28 mouse cellular contexts compared by ENCODE assay signal in the genomic region with DNA sequence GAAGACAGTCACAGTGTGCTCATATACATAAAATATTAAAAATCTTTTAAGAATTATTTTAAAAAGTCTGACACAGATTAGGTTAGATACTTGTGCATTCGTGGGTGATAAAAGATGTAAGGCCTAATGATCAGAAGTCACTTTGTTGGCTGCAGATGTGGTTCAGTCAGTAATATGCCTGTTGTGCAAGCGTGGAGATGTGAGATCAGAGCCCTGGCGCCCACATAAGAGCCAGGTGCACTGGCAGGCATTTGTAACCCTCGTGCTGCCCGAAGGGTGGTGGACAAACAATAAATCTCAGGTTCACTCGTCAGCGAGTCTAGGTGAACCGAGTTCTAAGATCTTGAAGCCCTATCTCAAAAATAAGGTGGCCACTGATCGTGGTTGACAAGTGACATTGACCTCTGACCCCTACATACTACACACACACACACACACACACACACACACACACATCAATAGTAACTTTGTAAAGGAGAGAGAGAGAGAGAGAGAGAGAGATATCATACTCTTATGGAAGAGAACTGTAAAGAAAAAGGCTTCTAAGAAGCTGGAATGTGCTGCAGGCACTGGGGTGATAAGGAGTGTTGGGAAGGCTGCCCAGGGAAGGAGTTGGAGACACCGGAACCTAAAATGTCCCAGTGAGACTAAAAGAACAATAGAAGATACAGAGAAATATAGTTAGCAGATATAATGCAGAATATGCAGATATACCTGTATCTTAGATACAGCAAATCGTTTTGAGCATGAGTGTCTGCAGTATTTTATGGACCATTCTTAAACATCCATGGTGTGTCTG. TPM values are rescaled to one million over a fixed set of nuclear protein-coding genes. Genes with fewer than 3 reads are reported as not detected.
DNase-seq lines count a peak whose midpoint lies in the region; ATAC-seq and TF ChIP-seq lines count a peak whose summit lies in the region.
"Had no signal": no experiment of that assay in that cellular context is flagged by ENCODE, and none has a peak within 500 bp of the region (broad histone marks: within the 10 kb centered on the region; RNA-seq: fewer than 3 reads in every experiment).

No protein-coding gene starts in this region.

- H3K4me3 ChIP-seq in heart, embryonic 13.5 days, result no peak overlapping the region
- no peak overlapping the region for H3K4me3 ChIP-seq in heart, postnatal 0 days (ENCODE audit: low read depth, low read length)
- H3K4me3 ChIP-seq in heart, embryonic 11.5 days (ENCODE audit: low read depth, low read length), result no peak overlapping the region
- H3K4me3 ChIP-seq: embryonic facial prominence, embryonic 10.5 days; embryonic facial prominence, embryonic 13.5 days; erythroblast, embryonic 14.5 days; gastrocnemius, adult 2 months; hindbrain, embryonic 12.5 days; hindbrain, embryonic 15.5 days; intestine, embryonic 15.5 days had no signal

- DNase-seq in heart, adult 11 months, result peak; percentile 70
- no peak for DNase-seq in heart, adult 9 months (ENCODE audit: low spot score in 2 of 2)
- DNase-seq in heart, postnatal 4 days, result no peak
- DNase-seq in heart, postnatal 0 days (ENCODE audit: low spot score), result peak; percentile 32
- DNase-seq in fat pad, adult 2 months (ENCODE audit: extremely low read depth, low read depth, low spot score), result peak; percentile 77
- no peak for DNase-seq in layer of hippocampus, postnatal 14 days (ENCODE audit: low spot score in 2 of 2)
- DNase-seq: adrenal gland, adult 8-10 months; adrenal gland, postnatal 25 days; cerebellum, adult 11-12 months; cerebellum, adult 8-10 months; cerebellum, postnatal 10 days; cerebellum, postnatal 36 days; embryo, embryonic 11 days; forebrain, postnatal 0 days; gastrocnemius, adult 2 months; gastrocnemius, postnatal 14 days; kidney, adult 18-20 months; kidney, adult 9 months had no signal

- no peak for ATAC-seq in heart, embryonic 13.5 days (ENCODE audit: extremely low read depth, insufficient number of reproducible peaks, low FRiP score, low TSS enrichment)
- ATAC-seq in heart, postnatal 0 days (ENCODE audit: insufficient read depth, low read depth), result no peak
- no peak for ATAC-seq in heart, embryonic 11.5 days (replicated peaks; ENCODE audit: insufficient number of reproducible peaks, low FRiP score, low TSS enrichment)
- ATAC-seq: activated CD4-positive, CD25-positive, alpha-beta regulatory T cell, adult 4 months; forebrain, embryonic 14.5 days; forebrain, postnatal 0 days; intestine, embryonic 15.5 days had no signal

- 54% methylated on average over 11 of the region's 11 CpGs for WGBS in heart, embryonic 13.5 days
- 34% methylated on average over 11 of the region's 11 CpGs for WGBS in heart, postnatal 0 days
- WGBS in heart, embryonic 11.5 days (ENCODE audit: insufficient replicate concordance), result 64% methylated on average over 11 of the region's 11 CpGs

- no peak for TF ChIP-seq EP300 in heart, postnatal 0 days (IDR thresholded peaks at IDR 0.05; ENCODE audit: low read depth)

- H3K4me2 ChIP-seq in heart, embryonic 13.5 days, result peak overlapping the region; percentile 9; the same call in 1 of the 2 replicates
- no peak overlapping the region for H3K4me2 ChIP-seq in heart, postnatal 0 days (ENCODE audit: low read depth, low read length)
- no peak overlapping the region for H3K4me2 ChIP-seq in heart, embryonic 11.5 days
- H3K4me2 ChIP-seq: embryonic facial prominence, embryonic 13.5 days; hindbrain, embryonic 12.5 days; hindbrain, embryonic 15.5 days; intestine, embryonic 15.5 days had no signal

- no peaks in the 10 kb centered on the region for H3K9me3 ChIP-seq in heart, embryonic 13.5 days
- H3K9me3 ChIP-seq in heart, postnatal 0 days (replicated peaks; ENCODE audit: control insufficient read depth, low read length), result no peaks in the 10 kb centered on the region
- no peaks in the 10 kb centered on the region for H3K9me3 ChIP-seq in heart, embryonic 11.5 days (replicated peaks; ENCODE audit: control insufficient read depth, low read length)
- H3K9me3 ChIP-seq: embryonic facial prominence, embryonic 10.5 days; embryonic facial prominence, embryonic 13.5 days; hindbrain, embryonic 12.5 days; hindbrain, embryonic 15.5 days; intestine, embryonic 15.5 days had no signal

- H3K4me1 ChIP-seq in heart, embryonic 13.5 days, result peaks cover 21% of the 10 kb centered on the region
- H3K4me1 ChIP-seq in heart, postnatal 0 days (ENCODE audit: control insufficient read depth, insufficient read depth), result peaks cover 15% of the 10 kb centered on the region
- H3K4me1 ChIP-seq in heart, embryonic 11.5 days (ENCODE audit: control insufficient read depth, insufficient read depth, low read length), result no peaks in the 10 kb centered on the region
- H3K4me1 ChIP-seq: embryonic facial prominence, embryonic 10.5 days; embryonic facial prominence, embryonic 13.5 days; hindbrain, embryonic 12.5 days; hindbrain, embryonic 15.5 days; intestine, embryonic 15.5 days had no signal

- TF ChIP-seq CTCF in heart, postnatal 0 days (IDR thresholded peaks at IDR 0.05; ENCODE audit: low read depth), result no peak

- no peak overlapping the region for H3K9ac ChIP-seq in heart, embryonic 13.5 days
- H3K9ac ChIP-seq in heart, postnatal 0 days (replicated peaks; ENCODE audit: low read depth, low read length), result no peak overlapping the region
- no peak overlapping the region for H3K9ac ChIP-seq in heart, embryonic 11.5 days (ENCODE audit: low read depth, low read length)
- H3K9ac ChIP-seq: embryonic facial prominence, embryonic 13.5 days; forebrain, postnatal 0 days; hindbrain, embryonic 12.5 days; hindbrain, embryonic 15.5 days; intestine, embryonic 15.5 days had no signal

- no peaks in the 10 kb centered on the region for H3K27me3 ChIP-seq in heart, embryonic 13.5 days (replicated peaks)
- no peaks in the 10 kb centered on the region for H3K27me3 ChIP-seq in heart, postnatal 0 days (ENCODE audit: control insufficient read depth, insufficient read depth, low read length)
- H3K27me3 ChIP-seq in heart, embryonic 11.5 days (ENCODE audit: control insufficient read depth, insufficient read depth, low read length), result no peaks in the 10 kb centered on the region
- H3K27me3 ChIP-seq: embryonic facial prominence, embryonic 13.5 days; hindbrain, embryonic 12.5 days; hindbrain, embryonic 15.5 days; intestine, embryonic 15.5 days had no signal

- H3K36me3 ChIP-seq in heart, embryonic 13.5 days, result peaks cover 9% of the 10 kb centered on the region
- H3K36me3 ChIP-seq in heart, postnatal 0 days (replicated peaks; ENCODE audit: control insufficient read depth, insufficient read depth, low read length), result no peaks in the 10 kb centered on the region
- no peaks in the 10 kb centered on the region for H3K36me3 ChIP-seq in heart, embryonic 11.5 days (ENCODE audit: control insufficient read depth, insufficient read depth, low read length)
- H3K36me3 ChIP-seq: embryonic facial prominence, embryonic 10.5 days; embryonic facial prominence, embryonic 13.5 days; hindbrain, embryonic 12.5 days; hindbrain, embryonic 15.5 days; intestine, embryonic 15.5 days had no signal

- peak overlapping the region; percentile 51 for H3K27ac ChIP-seq in heart, embryonic 13.5 days (replicated peaks)
- H3K27ac ChIP-seq in heart, postnatal 0 days (ENCODE audit: low read depth), result peak overlapping the region; percentile 38
- no peak overlapping the region for H3K27ac ChIP-seq in heart, embryonic 11.5 days (ENCODE audit: low read depth, low read length)
- H3K27ac ChIP-seq: embryonic facial prominence, embryonic 10.5 days; embryonic facial prominence, embryonic 13.5 days; gastrocnemius, adult 2 months; hindbrain, embryonic 12.5 days; hindbrain, embryonic 15.5 days; intestine, embryonic 15.5 days had no signal

RNA-seq across cellular contexts. Expression of a gene that starts 10.1 kb away (rescaled TPM):
- polyA plus RNA-seq in heart, embryonic 13.5 days (2015; fragmentation: Nextera tagmentation; extraction: Ambion mirVana), result 20.6 and 24.8 TPM in 2 replicates
- total RNA-seq in heart, postnatal 4 days (2021), result 100 to 1,000 TPM; 154 to 177 TPM
- 122 and 134 TPM in 2 replicates for total RNA-seq in heart, postnatal 0 days (2014; rRNA removed; ENCODE audit: low replicate concordance)
- 29.5 and 45.0 TPM in 2 replicates for polyA plus RNA-seq in heart, postnatal 0 days (2015; fragmentation: Nextera tagmentation; extraction: Ambion mirVana)
- 20.5 and 31.4 TPM in 2 replicates for polyA plus RNA-seq in heart, embryonic 11.5 days (2014; fragmentation: Nextera tagmentation; extraction: Ambion mirVana)
- total RNA-seq in layer of hippocampus, postnatal 14 days (2021), result 1 to 10 TPM; 4.6 to 5.9 TPM
- polyA plus RNA-seq: erythroblast, embryonic 14.5 days had no signal

Comparison
In these comparisons a context has a peak if more than half of its experiments do, and no peak if none do; other contexts are left out.
1. DNase-seq: peak in heart, adult 11 months (single experiment), heart, postnatal 0 days (single experiment) and fat pad, adult 2 months (single experiment); none in heart, adult 9 months (0 of 2), heart, postnatal 4 days (single experiment) and layer of hippocampus, postnatal 14 days (0 of 2).
2. RNA of a gene that starts 10.1 kb away (total RNA-seq): 154 to 177 TPM in heart, postnatal 4 days and 122 to 134 TPM in heart, postnatal 0 days; 4.6 to 5.9 TPM in layer of hippocampus, postnatal 14 days; every median in the first group is over 10 times any median in the second.